Mouse (Mus musculus) myocyte (in vitro differentiated cells): ENCODE measurements around the gene 6030445D17Rik. TPM values are rescaled to one million over a fixed set of nuclear protein-coding genes. Genes with fewer than 3 reads are reported as not detected.

Experiments
- H3K27me3 ChIP-seq: one replicate; pipeline ENCODE4 v1.6.1; 2011; ENCODE audit not compliant: control insufficient read depth, insufficient read depth, insufficient read length
- H3K36me3 ChIP-seq: one replicate; pipeline ENCODE4 v1.6.1; 2011; ENCODE audit not compliant: control insufficient read depth, insufficient read depth
- H3K4me2 ChIP-seq: one replicate; pipeline ENCODE4 v1.6.1; 2011; ENCODE audit warnings: low read depth, control low read depth
- H3K4me3 ChIP-seq: one replicate; pipeline ENCODE4 v1.5.1; 2011; ENCODE audit warnings: mild to moderate bottlenecking, control low read depth, moderate library complexity
- H3K79me2 ChIP-seq: one replicate; pipeline ENCODE4 v1.6.1; 2011; ENCODE audit not compliant: control insufficient read depth, insufficient read depth
- H3ac ChIP-seq: one replicate; pipeline ENCODE4 v1.6.1; 2011; ENCODE audit not compliant: control insufficient read depth, insufficient read length
- CEBPB ChIP-seq: IDR thresholded peaks from 2 replicates; pipeline ENCODE4 v1.6.1; 2011; ENCODE audit warnings: mild to moderate bottlenecking, moderate library complexity; ENCODE audit not compliant: poor library complexity, insufficient read depth, severe bottlenecking
- E2F4 ChIP-seq: IDR thresholded peaks from one replicate; pipeline ENCODE4 v1.6.1; 2011; ENCODE audit warnings: mild to moderate bottlenecking, control low read depth, moderate library complexity; ENCODE audit not compliant: insufficient read depth
- MAX ChIP-seq: IDR thresholded peaks from one replicate; pipeline ENCODE4 v1.6.1; 2011; ENCODE audit warnings: low read depth, mild to moderate bottlenecking, control low read depth
- MYOD1 ChIP-seq, 3 experiments: IDR thresholded peaks; one replicate each; pipeline ENCODE4 v1.6.1; 2011; ENCODE audit warnings: control low read depth in 2 of 3, low read depth in 2 of 3, mild to moderate bottlenecking in 2 of 3, moderate library complexity in 1 of 3; ENCODE audit not compliant: insufficient read length in 2 of 3, control insufficient read depth in 1 of 3
- MYOG ChIP-seq, 3 experiments: IDR thresholded peaks; one replicate each; pipeline ENCODE4 v1.6.1; 2011; ENCODE audit warnings: control low read depth in 2 of 3, low read depth in 2 of 3, mild to moderate bottlenecking in 2 of 3; ENCODE audit not compliant: insufficient read length in 2 of 3, control insufficient read depth in 1 of 3, insufficient read depth in 1 of 3
- POLR2A ChIP-seq: IDR thresholded peaks from one replicate; pipeline ENCODE4 v1.6.1; 2011; ENCODE audit warnings: low read depth, mild to moderate bottlenecking, control low read depth, moderate library complexity; ENCODE audit not compliant: insufficient read length
- POLR2AphosphoS2 ChIP-seq: IDR thresholded peaks from one replicate; pipeline ENCODE4 v1.6.1; 2011; ENCODE audit warnings: low read depth, control low read depth; ENCODE audit not compliant: insufficient read length
- REST ChIP-seq: IDR thresholded peaks from one replicate; pipeline ENCODE4 v1.6.1; 2011; ENCODE audit warnings: mild to moderate bottlenecking, control low read depth, moderate library complexity; ENCODE audit not compliant: insufficient read depth, insufficient read length
- SRF ChIP-seq: IDR thresholded peaks from one replicate; pipeline ENCODE4 v1.6.1; 2011; ENCODE audit warnings: low read depth; ENCODE audit not compliant: control insufficient read depth, insufficient read length
- TCF12 ChIP-seq: IDR thresholded peaks from one replicate; pipeline ENCODE4 v1.6.1; 2011; ENCODE audit warnings: mild to moderate bottlenecking, control low read depth; ENCODE audit not compliant: poor library complexity, insufficient read depth, severe bottlenecking
- TCF3 ChIP-seq: IDR thresholded peaks from one replicate; pipeline ENCODE4 v1.6.1; 2011; ENCODE audit warnings: low read depth, control low read depth; ENCODE audit not compliant: insufficient read length
- USF1 ChIP-seq: IDR thresholded peaks from one replicate; pipeline ENCODE4 v1.6.1; 2011; ENCODE audit warnings: low read depth, mild to moderate bottlenecking, control low read depth, moderate library complexity
- polyA plus RNA-seq: library from polyadenylated mRNA; unstranded; fragments of >200 nt; fragmentation: generic; extraction: Trizol; gene quantifications from one replicate; pipeline ENCODE4 v1.2.1, GENCODE M21; 2012; ENCODE audit warnings: missing spikeins

The 6030445D17Rik gene
- polyA plus RNA-seq, 1 experiment: 0.46 TPM

GRCm38 (mm10) chr4:136451564-136451963 is 10.5 kb upstream of the 6030445D17Rik start:
- H3K79me2 ChIP-seq: no peaks in the 10 kb centered on the region
- no peaks in the 10 kb centered on the region for H3K36me3 ChIP-seq
- no peak overlapping the region for H3K4me2 ChIP-seq
- H3K27me3 ChIP-seq: no peaks in the 10 kb centered on the region
- H3ac ChIP-seq: no peak overlapping the region
- H3K4me3 ChIP-seq: no peak overlapping the region
- TF ChIP-seq MYOG (IDR thresholded peaks at IDR 0.05; ENCODE audit: control insufficient read depth in 1 of 3, insufficient read depth in 1 of 3, insufficient read length in 2 of 3, low read depth in 2 of 3): no peak
- TF ChIP-seq MAX: no peak
- no peak for TF ChIP-seq TCF3
- no peak for TF ChIP-seq MYOD1 (IDR thresholded peaks at IDR 0.05; ENCODE audit: control insufficient read depth in 1 of 3, insufficient read length in 2 of 3, low read depth in 2 of 3)
- no peak for TF ChIP-seq SRF
- TF ChIP-seq REST: no peak
- no peak for TF ChIP-seq CEBPB
- TF ChIP-seq POLR2AphosphoS2: no peak
- no peak for TF ChIP-seq POLR2A
- no peak for TF ChIP-seq TCF12
- no peak for TF ChIP-seq E2F4

GRCm38 (mm10) chr4:136452286-136452685 is 9.8 kb upstream of the 6030445D17Rik start:
- Histone ChIP-seq H3K36me3 (no peaks in the 10 kb centered on the region), H3K4me3 (no peak overlapping the region)
- TF ChIP-seq MAX (no peak), REST (no peak)

GRCm38 (mm10) chr4:136452792-136453191 is 9.3 kb upstream of the 6030445D17Rik start:
- Histone ChIP-seq H3K36me3 (no peaks in the 10 kb centered on the region), H3K4me2 (no peak overlapping the region), H3K79me2 (no peaks in the 10 kb centered on the region), H3K27me3 (no peaks in the 10 kb centered on the region), H3K4me3 (no peak overlapping the region), H3ac (no peak overlapping the region)
- TF ChIP-seq SRF (no peak), TCF12 (no peak), CEBPB (no peak), MYOD1 (IDR thresholded peaks at IDR 0.05; ENCODE audit: control insufficient read depth in 1 of 3, insufficient read length in 2 of 3, low read depth in 2 of 3) (no peak), POLR2AphosphoS2 (no peak), USF1 (no peak), E2F4 (no peak)

More at GRCm38 (mm10) chr4:136452286-136452685, 9.8 kb upstream of the 6030445D17Rik start:
- Histone ChIP-seq H3K4me2 (no peak overlapping the region), H3ac (no peak overlapping the region), H3K79me2 (no peaks in the 10 kb centered on the region), H3K27me3 (no peaks in the 10 kb centered on the region)

GRCm38 (mm10) chr4:136454850-136455260 is 7.2 kb upstream of the 6030445D17Rik start:
- Histone ChIP-seq H3K27me3 (no peaks in the 10 kb centered on the region), H3K4me2 (peak overlapping the region; percentile 85), H3K4me3 (peak overlapping the region; percentile 9), H3ac (no peak overlapping the region), H3K36me3 (no peaks in the 10 kb centered on the region), H3K79me2 (no peaks in the 10 kb centered on the region)
- TF ChIP-seq MYOG (IDR thresholded peaks at IDR 0.05; ENCODE audit: control insufficient read depth in 1 of 3, insufficient read depth in 1 of 3, insufficient read length in 2 of 3, low read depth in 2 of 3) (no peak), POLR2AphosphoS2 (no peak), E2F4 (no peak), CEBPB (no peak)

GRCm38 (mm10) chr4:136456516-136457218 is 5.4 kb upstream of the 6030445D17Rik start:
- Histone ChIP-seq H3K79me2 (no peaks in the 10 kb centered on the region), H3K4me2 (no peak overlapping the region), H3ac (no peak overlapping the region), H3K4me3 (no peak overlapping the region), H3K36me3 (no peaks in the 10 kb centered on the region), H3K27me3 (no peaks in the 10 kb centered on the region)
- TF ChIP-seq E2F4 (no peak), CEBPB (no peak), USF1 (no peak), REST (no peak), MYOG (IDR thresholded peaks at IDR 0.05; ENCODE audit: control insufficient read depth in 1 of 3, insufficient read depth in 1 of 3, insufficient read length in 2 of 3, low read depth in 2 of 3) (no peak), MAX (no peak), TCF3 (no peak), SRF (no peak), TCF12 (no peak), MYOD1 (IDR thresholded peaks at IDR 0.05; ENCODE audit: control insufficient read depth in 1 of 3, insufficient read length in 2 of 3, low read depth in 2 of 3) (no peak), POLR2A (no peak), POLR2AphosphoS2 (no peak)
